Mouse (Mus musculus) 3134 (cell line): ENCODE measurements around the gene Lpar6.

Experiments used
- DNase-seq: peaks from one replicate; pipeline ENCODE4 v3.0.0-alpha.2; 2011; ENCODE audit warnings: low spot score; ENCODE audit not compliant: insufficient read length; ENCODE audit errors: extremely low read depth

Gene Lpar6

GRCm38 (mm10) chr14:73237848-73238321 is at the start of gene Lpar6:
Gene Lpar6 (plus strand): TSS chr14:73237895.
- peak; percentile 76 for DNase-seq

- no peak for DNase-seq
These were observed 38.6 kb upstream of the Lpar6 start for GRCm38 (mm10) chr14:73199058-73199457.

GRCm38 (mm10) chr14:73201447-73201846 is 36.2 kb upstream of the Lpar6 start:
- no peak for DNase-seq

GRCm38 (mm10) chr14:73204016-73204415 is 33.7 kb upstream of the Lpar6 start:
- no peak for DNase-seq

GRCm38 (mm10) chr14:73209262-73209661 is 28.4 kb upstream of the Lpar6 start:
- no peak for DNase-seq

GRCm38 (mm10) chr14:73210196-73210595 is 27.5 kb upstream of the Lpar6 start:
- no peak for DNase-seq

GRCm38 (mm10) chr14:73211477-73211876 is 26.2 kb upstream of the Lpar6 start:
- no peak for DNase-seq

GRCm38 (mm10) chr14:73217062-73217461 is 20.6 kb upstream of the Lpar6 start:
- no peak for DNase-seq

GRCm38 (mm10) chr14:73222316-73222970 is 15.3 kb upstream of the Lpar6 start:
- DNase-seq, result no peak

- no peak for DNase-seq
These were observed 11.3 kb upstream of the Lpar6 start for GRCm38 (mm10) chr14:73226346-73226745.

GRCm38 (mm10) chr14:73226849-73227248 is 10.8 kb upstream of the Lpar6 start:
- no peak for DNase-seq

GRCm38 (mm10) chr14:73231286-73231982 is 6.3 kb upstream of the Lpar6 start:
- no peak for DNase-seq

- peak; percentile 62 for DNase-seq
These were observed 3.1 kb upstream of the Lpar6 start for GRCm38 (mm10) chr14:73234468-73235031.

- peak; percentile 41 for DNase-seq
These were observed 979 bp downstream of the Lpar6 start for GRCm38 (mm10) chr14:73238498-73239250.

- peak; percentile 25 for DNase-seq
These were observed 1.6 kb downstream of the Lpar6 start for GRCm38 (mm10) chr14:73239291-73239690.

GRCm38 (mm10) chr14:73239857-73240256 is 2.2 kb downstream of the Lpar6 start:
- DNase-seq, result no peak

- no peak for DNase-seq
These were observed 6.4 kb downstream of the Lpar6 start for GRCm38 (mm10) chr14:73244061-73244597.

GRCm38 (mm10) chr14:73250056-73250455 is 12.4 kb downstream of the Lpar6 start:
- DNase-seq, result no peak

GRCm38 (mm10) chr14:73252276-73252675 is 14.6 kb downstream of the Lpar6 start:
- no peak for DNase-seq

- no peak for DNase-seq
These were observed 16.0 kb downstream of the Lpar6 start for GRCm38 (mm10) chr14:73253453-73254251.
